Mouse (Mus musculus) MEL (cell line): ENCODE data around the gene Fcmr. TPM values are rescaled to one million over a fixed set of nuclear protein-coding genes. Genes with fewer than 3 reads are reported as not detected.

ENCODE experiments used
- DNase-seq: peaks from one replicate; pipeline ENCODE4 v3.0.0; 2011; ENCODE audit warnings: low read depth, low spot score
- H3K27ac ChIP-seq: 2 replicates; pipeline ENCODE4 v1.5.1; 2012; ENCODE audit warnings: low read depth, mild to moderate bottlenecking, control low read depth, low read length, moderate library complexity; ENCODE audit not compliant: control insufficient read depth
- H3K27me3 ChIP-seq, 2 experiments: fragments of 150-350 bp in 1 of 2; sonication (generic) in 1 of 2; 2 replicates each; pipeline ENCODE4 v1.6.1; 2012; ENCODE audit warnings: low read length in 2 of 2, mild to moderate bottlenecking in 2 of 2, improper control_type of control experiment in 1 of 2, moderate library complexity in 1 of 2; ENCODE audit not compliant: insufficient read depth in 2 of 2, control insufficient read depth in 1 of 2
- H3K36me3 ChIP-seq, 2 experiments: 2 replicates each; pipeline ENCODE4 v1.6.1; 2012 to 2014; ENCODE audit warnings: low read length in 2 of 2, improper control_type of control experiment in 1 of 2, inconsistent platforms in 1 of 2, mild to moderate bottlenecking in 1 of 2; ENCODE audit not compliant: insufficient read depth in 2 of 2, control insufficient read depth in 1 of 2
- H3K4me1 ChIP-seq, 2 experiments: fragments of 150-350 bp in 1 of 2; sonication (generic) in 1 of 2; 2 replicates each; pipeline ENCODE4 v1.6.1; 2012; ENCODE audit warnings: low read length in 2 of 2, improper control_type of control experiment in 1 of 2, mild to moderate bottlenecking in 1 of 2; ENCODE audit not compliant: insufficient read depth in 2 of 2, control insufficient read depth in 1 of 2
- H3K4me3 ChIP-seq, 2 experiments: fragments of 150-350 bp in 1 of 2; sonication (generic) in 1 of 2; 2 replicates each; pipeline ENCODE4 v1.5.1; 2012; ENCODE audit warnings: low read depth in 2 of 2, low read length in 2 of 2, mild to moderate bottlenecking in 2 of 2, moderate library complexity in 2 of 2, control low read depth in 1 of 2, improper control_type of control experiment in 1 of 2; ENCODE audit not compliant: control insufficient read depth in 1 of 2, insufficient read depth in 1 of 2
- H3K79me2 ChIP-seq: 2 replicates; pipeline ENCODE4 v1.6.1; 2012; ENCODE audit warnings: mild to moderate bottlenecking, low read length, moderate library complexity; ENCODE audit not compliant: control insufficient read depth, poor library complexity, insufficient read depth
- H3K9ac ChIP-seq: 2 replicates; pipeline ENCODE4 v1.6.1; 2012; ENCODE audit warnings: low read depth, mild to moderate bottlenecking, control low read depth, low read length, moderate library complexity; ENCODE audit not compliant: control insufficient read depth, poor library complexity, severe bottlenecking
- H3K9me3 ChIP-seq: fragments of 150-350 bp; sonication (generic); replicated peaks from 2 replicates; pipeline ENCODE4 v1.6.1; 2012; ENCODE audit warnings: mild to moderate bottlenecking, low read length, improper control_type of control experiment, moderate library complexity; ENCODE audit not compliant: insufficient read depth
- CTCF ChIP-seq, 3 experiments: IDR thresholded peaks in 2 of 3; conservative IDR thresholded peaks in 1 of 3; 2 replicates each; pipeline ENCODE4 v1.5.1; 2011 to 2012; ENCODE audit warnings: low read length in 3 of 3, low read depth in 2 of 3, mild to moderate bottlenecking in 2 of 3, improper control_type of control experiment in 1 of 3, inconsistent platforms in 1 of 3, mixed read lengths in 1 of 3, moderate library complexity in 1 of 3; ENCODE audit not compliant: control insufficient read depth in 1 of 3, insufficient read depth in 1 of 3, poor library complexity in 1 of 3, severe bottlenecking in 1 of 3
- ELF1 ChIP-seq: IDR thresholded peaks from 2 replicates; pipeline ENCODE4 v1.6.1; 2014; ENCODE audit warnings: low read depth, mild to moderate bottlenecking, inconsistent platforms, low read length, improper control_type of control experiment, moderate library complexity
- EP300 ChIP-seq, 2 experiments: IDR thresholded peaks; 2 replicates each; pipeline ENCODE4 v1.6.1; 2011; ENCODE audit warnings: improper control_type of control experiment in 2 of 2, low read length in 2 of 2, low read depth in 1 of 2, mild to moderate bottlenecking in 1 of 2
- JUND ChIP-seq: IDR thresholded peaks from 2 replicates; pipeline ENCODE4 v1.6.1; 2011; ENCODE audit warnings: low read depth, mild to moderate bottlenecking, improper control_type of control experiment, low read length
- MAX ChIP-seq: IDR thresholded peaks from 2 replicates; pipeline ENCODE4 v1.6.1; 2011; ENCODE audit warnings: low read length, improper control_type of control experiment
- MAZ ChIP-seq: IDR thresholded peaks from 2 replicates; pipeline ENCODE4 v1.6.1; 2012; ENCODE audit warnings: low read depth, mild to moderate bottlenecking, inconsistent platforms, low read length, improper control_type of control experiment
- NELFE ChIP-seq: IDR thresholded peaks from 2 replicates; pipeline ENCODE4 v1.6.1; 2011; ENCODE audit warnings: low read depth, low read length, improper control_type of control experiment
- NRF1 ChIP-seq: IDR thresholded peaks from 2 replicates; pipeline ENCODE4 v1.6.1; 2014; ENCODE audit warnings: low read depth, mild to moderate bottlenecking, inconsistent platforms, low read length, improper control_type of control experiment, moderate library complexity; ENCODE audit not compliant: poor library complexity, insufficient read depth, severe bottlenecking
- POLR2A ChIP-seq, 2 experiments: IDR thresholded peaks; 2 replicates each; pipeline ENCODE4 v1.6.1; 2011 to 2012; ENCODE audit warnings: low read length in 2 of 2, mild to moderate bottlenecking in 2 of 2, control low read depth in 1 of 2, improper control_type of control experiment in 1 of 2, low read depth in 1 of 2, moderate library complexity in 1 of 2; ENCODE audit not compliant: control insufficient read depth in 1 of 2, insufficient read depth in 1 of 2, poor library complexity in 1 of 2
- POLR2AphosphoS2 ChIP-seq: IDR thresholded peaks from 2 replicates; pipeline ENCODE4 v1.6.1; 2011; ENCODE audit warnings: low read length, improper control_type of control experiment
- RAD21 ChIP-seq: IDR thresholded peaks from 2 replicates; pipeline ENCODE4 v1.6.1; 2011; ENCODE audit warnings: mild to moderate bottlenecking, low read depth, low read length, improper control_type of control experiment
- TCF12 ChIP-seq: IDR thresholded peaks from 2 replicates; pipeline ENCODE4 v1.6.1; 2014; ENCODE audit warnings: low read depth, mild to moderate bottlenecking, inconsistent platforms, low read length, improper control_type of control experiment, moderate library complexity
- USF1 ChIP-seq: IDR thresholded peaks from 2 replicates; pipeline ENCODE4 v1.6.1; 2014; ENCODE audit warnings: low read depth, mild to moderate bottlenecking, inconsistent platforms, low read length, improper control_type of control experiment, moderate library complexity
- ZNF384 ChIP-seq: IDR thresholded peaks from 2 replicates; pipeline ENCODE4 v1.6.1; 2012; ENCODE audit warnings: low read depth, mild to moderate bottlenecking, inconsistent platforms, low read length, improper control_type of control experiment
- polyA plus RNA-seq, 2 experiments: library from polyadenylated mRNA; stranded (reverse) in 1 of 2; unstranded in 1 of 2; fragments of >175 nt in 1 of 2; fragments of >200 nt in 1 of 2; gene quantifications; 2 replicates each; pipeline versions ENCODE4 v1.2.1 to v1.2.4; 2012; ENCODE audit warnings: low replicate concordance in 2 of 2, low read depth in 1 of 2; ENCODE audit not compliant: insufficient read length in 2 of 2, insufficient read depth in 1 of 2, missing spikeins in 1 of 2
- total RNA-seq: library from RNA; depleted of rRNA; stranded (reverse); fragments of 300-350 nt; gene quantifications from 2 replicates; pipeline ENCODE4 v1.2.3, GENCODE M21; 2012

The Fcmr gene
- total and polyA plus RNA-seq, 3 experiments: not detected

DNA sequence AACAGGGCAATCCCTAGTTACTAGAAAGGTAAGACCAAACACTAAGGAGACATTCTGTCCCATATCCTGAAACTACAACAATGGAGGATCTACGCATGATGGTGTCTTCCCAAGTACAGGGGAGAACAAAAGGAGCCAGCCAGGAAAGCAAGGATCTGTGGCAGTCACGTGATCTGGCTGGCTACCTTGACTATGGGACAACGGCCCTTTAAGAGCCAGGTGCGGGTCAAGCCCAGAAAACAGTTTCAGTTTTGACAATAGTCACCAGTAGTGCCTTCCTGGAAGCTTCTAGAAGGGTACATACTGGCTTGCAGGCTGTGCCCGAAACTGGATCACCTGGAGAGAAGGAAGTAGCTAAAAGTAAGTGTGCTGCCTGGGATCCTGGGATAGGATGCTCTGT is 39.0 kb upstream of the Fcmr start, which contains the start of gene Pigr:
Pigr (plus strand) TSS at position 237 of the 400 bp plus-strand sequence.
- Histone ChIP-seq H3K36me3 (peaks cover 0 to 14% of the 10 kb centered on the region in 2 experiments; a peak in 2 of 4 replicates), H3K27me3 (peaks cover 0 to 3% of the 10 kb centered on the region in 2 experiments; a peak in 2 of 4 replicates), H3K4me3 (no peak within 1 kb of the TSS), H3K9me3 (no peaks in the 10 kb centered on the region), H3K27ac (no peak within 1 kb of the TSS), H3K9ac (no peak within 1 kb of the TSS), H3K79me2 (no peaks in the 10 kb centered on the region), H3K4me1 (peaks cover 4 to 23% of the 10 kb centered on the region in 2 experiments; a peak in 3 of 4 replicates)
- DNase-seq: no peak
- TF ChIP-seq NELFE (no peak), ZNF384 (no peak), USF1 (peak; percentile 63)

DNA sequence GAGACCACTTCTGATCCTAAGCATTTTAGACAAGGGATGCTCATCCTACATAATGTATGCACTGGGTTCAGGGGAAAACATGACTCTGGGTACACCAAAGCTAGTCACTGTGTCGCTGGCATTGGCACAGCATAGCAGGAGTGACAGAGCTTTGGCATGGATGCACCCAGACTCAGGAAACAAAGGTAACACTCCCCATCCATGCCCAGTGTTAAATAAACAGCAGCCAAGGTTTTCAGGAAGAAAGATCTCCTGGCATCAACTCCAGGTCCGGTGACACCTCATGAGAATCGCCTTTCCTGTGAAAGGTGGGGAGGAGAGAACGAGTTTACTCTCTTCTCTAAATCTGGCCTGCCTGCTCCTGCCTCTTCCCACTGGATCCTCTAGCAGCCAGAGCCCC is 36.8 kb upstream of the Fcmr start:
- Histone ChIP-seq H3K4me1 (peaks cover 4 to 23% of the 10 kb centered on the region in 2 experiments; a peak in 3 of 4 replicates), H3K4me3 (no peak overlapping the region), H3K27ac (no peak overlapping the region), H3K9me3 (no peaks in the 10 kb centered on the region), H3K36me3 (peaks cover 0 to 16% of the 10 kb centered on the region in 2 experiments; a peak in 2 of 4 replicates), H3K27me3 (peaks cover 0 to 3% of the 10 kb centered on the region in 2 experiments; a peak in 2 of 4 replicates)
- TF ChIP-seq POLR2AphosphoS2: no peak
- TF ChIP-seq USF1: no peak
- TF ChIP-seq NRF1: no peak
- no peak for TF ChIP-seq ELF1
- no peak for TF ChIP-seq RAD21
- TF ChIP-seq CTCF (IDR thresholded peaks at IDR 0.05 in 2 of 3, conservative IDR thresholded peaks at IDR 0.05 in 1 of 3; ENCODE audit: control insufficient read depth in 1 of 3, insufficient read depth in 1 of 3, low read depth in 2 of 3, low read length in 3 of 3, poor library complexity in 1 of 3, severe bottlenecking in 1 of 3): no peak
- no peak for TF ChIP-seq JUND
- no peak for TF ChIP-seq MAX
- no peak for TF ChIP-seq EP300 (IDR thresholded peaks at IDR 0.05; ENCODE audit: low read depth in 1 of 2, low read length in 2 of 2)
- no peak for TF ChIP-seq TCF12
- no peak for TF ChIP-seq POLR2A (IDR thresholded peaks at IDR 0.05; ENCODE audit: control insufficient read depth in 1 of 2, insufficient read depth in 1 of 2, low read depth in 1 of 2, low read length in 2 of 2, poor library complexity in 1 of 2)
- no peak for TF ChIP-seq MAZ
- TF ChIP-seq, all 39 proteins: peak for 0
- no peaks in the 10 kb centered on the region for H3K79me2 ChIP-seq
- DNase-seq: no peak
- H3K9ac ChIP-seq: no peak overlapping the region
